Mouse (Mus musculus): ENCODE measurements around the gene Fubp1. TPM values are rescaled to one million over a fixed set of nuclear protein-coding genes. Genes with fewer than 3 reads are reported as not detected.

Fubp1 gene
- polyA plus RNA-seq, 1 experiment from 2014 or later = 169 TPM

GRCm38 (mm10) chr3:152170407-152170806, 39.8 kb upstream of the Fubp1 start:
- H3K9me3 ChIP-seq (replicated peaks; ENCODE audit: control insufficient read depth, low read length) = no peaks in the 10 kb centered on the region
- peaks cover 16% of the 10 kb centered on the region for H3K4me1 ChIP-seq (ENCODE audit: control insufficient read depth, insufficient read depth, low read length)
- WGBS = 12% methylated on average over 1 of the region's 1 CpGs
- H3K9ac ChIP-seq (ENCODE audit: low read length) = no peak overlapping the region
- H3K36me3 ChIP-seq (ENCODE audit: control insufficient read depth, insufficient read depth, low read length) = no peaks in the 10 kb centered on the region
- H3K4me3 ChIP-seq (replicated peaks; ENCODE audit: low read length) = no peak overlapping the region
- H3K27me3 ChIP-seq (ENCODE audit: control insufficient read depth, insufficient read depth, low read length) = no peaks in the 10 kb centered on the region
- no peak overlapping the region for H3K4me2 ChIP-seq (ENCODE audit: low read depth, low read length)
- no peak for ATAC-seq (ENCODE audit: insufficient read depth, low FRiP score)
- H3K27ac ChIP-seq (ENCODE audit: low read length) = peak overlapping the region; percentile 6; the same call in 1 of the 2 replicates

GRCm38 (mm10) chr3:152171236-152171635, 39.0 kb upstream of the Fubp1 start:
- H3K27ac ChIP-seq (ENCODE audit: low read length) = no peak overlapping the region
- 0 out of 2 replicates have a peak, but pooled peaks have one; percentile 20 for ATAC-seq (ENCODE audit: insufficient read depth, low FRiP score)

GRCm38 (mm10) chr3:152171862-152172261, 38.4 kb upstream of the Fubp1 start:
- ATAC-seq (ENCODE audit: insufficient read depth, low FRiP score) = peak; percentile 45; the same call in 1 of the 2 replicates
- Histone ChIP-seq H3K9me3 (replicated peaks; ENCODE audit: control insufficient read depth, low read length) (no peaks in the 10 kb centered on the region), H3K27ac (ENCODE audit: low read length) (no peak overlapping the region; the same call in 1 of the 2 replicates), H3K4me3 (replicated peaks; ENCODE audit: low read length) (no peak overlapping the region), H3K9ac (ENCODE audit: low read length) (no peak overlapping the region), H3K36me3 (ENCODE audit: control insufficient read depth, insufficient read depth, low read length) (no peaks in the 10 kb centered on the region), H3K27me3 (ENCODE audit: control insufficient read depth, insufficient read depth, low read length) (no peaks in the 10 kb centered on the region), H3K4me1 (ENCODE audit: control insufficient read depth, insufficient read depth, low read length) (peaks cover 11% of the 10 kb centered on the region; the same call in 1 of the 2 replicates), H3K4me2 (ENCODE audit: low read depth, low read length) (no peak overlapping the region)
- 40% methylated on average over 7 of the region's 7 CpGs for WGBS

More at GRCm38 (mm10) chr3:152171236-152171635, 39.0 kb upstream of the Fubp1 start:
- Histone ChIP-seq H3K4me2 (ENCODE audit: low read depth, low read length) (no peak overlapping the region), H3K9me3 (replicated peaks; ENCODE audit: control insufficient read depth, low read length) (no peaks in the 10 kb centered on the region), H3K36me3 (ENCODE audit: control insufficient read depth, insufficient read depth, low read length) (no peaks in the 10 kb centered on the region), H3K4me3 (replicated peaks; ENCODE audit: low read length) (no peak overlapping the region), H3K9ac (ENCODE audit: low read length) (no peak overlapping the region), H3K4me1 (ENCODE audit: control insufficient read depth, insufficient read depth, low read length) (peaks cover 11% of the 10 kb centered on the region), H3K27me3 (ENCODE audit: control insufficient read depth, insufficient read depth, low read length) (no peaks in the 10 kb centered on the region)
- WGBS = 52% methylated on average over 2 of the region's 2 CpGs

- Histone ChIP-seq H3K9me3 (replicated peaks; ENCODE audit: control insufficient read depth, low read length) (no peaks in the 10 kb centered on the region), H3K9ac (ENCODE audit: low read length) (no peak overlapping the region), H3K4me3 (replicated peaks; ENCODE audit: low read length) (no peak overlapping the region), H3K4me1 (ENCODE audit: control insufficient read depth, insufficient read depth, low read length) (peaks cover 8% of the 10 kb centered on the region; the same call in 1 of the 2 replicates), H3K36me3 (ENCODE audit: control insufficient read depth, insufficient read depth, low read length) (no peaks in the 10 kb centered on the region), H3K27ac (ENCODE audit: low read length) (no peak overlapping the region), H3K4me2 (ENCODE audit: low read depth, low read length) (no peak overlapping the region), H3K27me3 (ENCODE audit: control insufficient read depth, insufficient read depth, low read length) (no peaks in the 10 kb centered on the region)
- 49% methylated on average over 7 of the region's 7 CpGs for WGBS
- ATAC-seq (ENCODE audit: insufficient read depth, low FRiP score) = no peak
Observed at GRCm38 (mm10) chr3:152172322-152172935, 37.8 kb upstream of the Fubp1 start.

- Histone ChIP-seq H3K27ac (ENCODE audit: low read length) (no peak overlapping the region), H3K4me3 (replicated peaks; ENCODE audit: low read length) (no peak overlapping the region), H3K9me3 (replicated peaks; ENCODE audit: control insufficient read depth, low read length) (no peaks in the 10 kb centered on the region), H3K4me2 (ENCODE audit: low read depth, low read length) (no peak overlapping the region), H3K4me1 (ENCODE audit: control insufficient read depth, insufficient read depth, low read length) (no peaks in the 10 kb centered on the region), H3K36me3 (ENCODE audit: control insufficient read depth, insufficient read depth, low read length) (0 out of 2 replicates have a peak, but pooled peaks cover 2% of the 10 kb centered on the region), H3K9ac (ENCODE audit: low read length) (no peak overlapping the region), H3K27me3 (ENCODE audit: control insufficient read depth, insufficient read depth, low read length) (no peaks in the 10 kb centered on the region)
- WGBS = 81% methylated on average over 4 of the region's 4 CpGs
- no peak for ATAC-seq (ENCODE audit: insufficient read depth, low FRiP score)
Observed at GRCm38 (mm10) chr3:152178816-152179215, 31.4 kb upstream of the Fubp1 start.

GRCm38 (mm10) chr3:152179285-152179684, 30.9 kb upstream of the Fubp1 start:
- no peak overlapping the region for H3K27ac ChIP-seq (ENCODE audit: low read length)
- no peaks in the 10 kb centered on the region for H3K4me1 ChIP-seq (ENCODE audit: control insufficient read depth, insufficient read depth, low read length)
- H3K4me2 ChIP-seq (ENCODE audit: low read depth, low read length) = no peak overlapping the region
- 25% methylated on average over 1 of the region's 1 CpGs for WGBS
- 0 out of 2 replicates have a peak, but pooled peaks cover 2% of the 10 kb centered on the region for H3K36me3 ChIP-seq (ENCODE audit: control insufficient read depth, insufficient read depth, low read length)
- H3K27me3 ChIP-seq (ENCODE audit: control insufficient read depth, insufficient read depth, low read length) = no peaks in the 10 kb centered on the region
- 0 out of 2 replicates have a peak, but pooled peaks have one; percentile 44 for ATAC-seq (ENCODE audit: insufficient read depth, low FRiP score)
- no peak overlapping the region for H3K9ac ChIP-seq (ENCODE audit: low read length)
- no peak overlapping the region for H3K4me3 ChIP-seq (replicated peaks; ENCODE audit: low read length)
- H3K9me3 ChIP-seq (replicated peaks; ENCODE audit: control insufficient read depth, low read length) = no peaks in the 10 kb centered on the region

- Histone ChIP-seq H3K4me3 (replicated peaks; ENCODE audit: low read length) (no peak overlapping the region), H3K9me3 (replicated peaks; ENCODE audit: control insufficient read depth, low read length) (no peaks in the 10 kb centered on the region), H3K4me2 (ENCODE audit: low read depth, low read length) (no peak overlapping the region), H3K9ac (ENCODE audit: low read length) (no peak overlapping the region), H3K27me3 (ENCODE audit: control insufficient read depth, insufficient read depth, low read length) (no peaks in the 10 kb centered on the region), H3K27ac (ENCODE audit: low read length) (no peak overlapping the region), H3K36me3 (ENCODE audit: control insufficient read depth, insufficient read depth, low read length) (0 out of 2 replicates have a peak, but pooled peaks cover 2% of the 10 kb centered on the region), H3K4me1 (ENCODE audit: control insufficient read depth, insufficient read depth, low read length) (no peaks in the 10 kb centered on the region)
- no peak for ATAC-seq (ENCODE audit: insufficient read depth, low FRiP score)
- 80% methylated on average over 4 of the region's 4 CpGs for WGBS
Observed at GRCm38 (mm10) chr3:152180624-152181023, 29.6 kb upstream of the Fubp1 start.

GRCm38 (mm10) chr3:152183522-152183921, 26.7 kb upstream of the Fubp1 start:
- no peaks in the 10 kb centered on the region for H3K9me3 ChIP-seq (replicated peaks; ENCODE audit: control insufficient read depth, low read length)

GRCm38 (mm10) chr3:152186106-152186505, 24.1 kb upstream of the Fubp1 start:
- H3K9ac ChIP-seq (ENCODE audit: low read length) = no peak overlapping the region
- H3K4me1 ChIP-seq (ENCODE audit: control insufficient read depth, insufficient read depth, low read length) = peaks cover 7% of the 10 kb centered on the region
- no peaks in the 10 kb centered on the region for H3K9me3 ChIP-seq (replicated peaks; ENCODE audit: control insufficient read depth, low read length)
- 57% methylated on average over 6 of the region's 6 CpGs for WGBS
- H3K27ac ChIP-seq (ENCODE audit: low read length) = no peak overlapping the region
- H3K4me2 ChIP-seq (ENCODE audit: low read depth, low read length) = no peak overlapping the region
- ATAC-seq (ENCODE audit: insufficient read depth, low FRiP score) = no peak
- no peak overlapping the region for H3K4me3 ChIP-seq (replicated peaks; ENCODE audit: low read length)
- no peaks in the 10 kb centered on the region for H3K27me3 ChIP-seq (ENCODE audit: control insufficient read depth, insufficient read depth, low read length)
- 0 out of 2 replicates have a peak, but pooled peaks cover 2% of the 10 kb centered on the region for H3K36me3 ChIP-seq (ENCODE audit: control insufficient read depth, insufficient read depth, low read length)

More at GRCm38 (mm10) chr3:152183522-152183921, 26.7 kb upstream of the Fubp1 start:
- Histone ChIP-seq H3K36me3 (ENCODE audit: control insufficient read depth, insufficient read depth, low read length) (0 out of 2 replicates have a peak, but pooled peaks cover 2% of the 10 kb centered on the region), H3K27me3 (ENCODE audit: control insufficient read depth, insufficient read depth, low read length) (no peaks in the 10 kb centered on the region), H3K4me2 (ENCODE audit: low read depth, low read length) (no peak overlapping the region), H3K27ac (ENCODE audit: low read length) (no peak overlapping the region), H3K4me1 (ENCODE audit: control insufficient read depth, insufficient read depth, low read length) (no peaks in the 10 kb centered on the region), H3K4me3 (replicated peaks; ENCODE audit: low read length) (no peak overlapping the region), H3K9ac (ENCODE audit: low read length) (no peak overlapping the region)
- 85% methylated on average over 9 of the region's 9 CpGs for WGBS
- ATAC-seq (ENCODE audit: insufficient read depth, low FRiP score) = no peak
